Mouse (Mus musculus): Measurements from ENCODE around the gene Tyk2. TPM values are rescaled to one million over a fixed set of nuclear protein-coding genes. Genes with fewer than 3 reads are reported as not detected.

The Tyk2 gene
- 11.5 and 13.8 TPM in 2 replicates for polyA plus RNA-seq (2014; fragmentation: Nextera tagmentation; extraction: Ambion mirVana)

DNA sequence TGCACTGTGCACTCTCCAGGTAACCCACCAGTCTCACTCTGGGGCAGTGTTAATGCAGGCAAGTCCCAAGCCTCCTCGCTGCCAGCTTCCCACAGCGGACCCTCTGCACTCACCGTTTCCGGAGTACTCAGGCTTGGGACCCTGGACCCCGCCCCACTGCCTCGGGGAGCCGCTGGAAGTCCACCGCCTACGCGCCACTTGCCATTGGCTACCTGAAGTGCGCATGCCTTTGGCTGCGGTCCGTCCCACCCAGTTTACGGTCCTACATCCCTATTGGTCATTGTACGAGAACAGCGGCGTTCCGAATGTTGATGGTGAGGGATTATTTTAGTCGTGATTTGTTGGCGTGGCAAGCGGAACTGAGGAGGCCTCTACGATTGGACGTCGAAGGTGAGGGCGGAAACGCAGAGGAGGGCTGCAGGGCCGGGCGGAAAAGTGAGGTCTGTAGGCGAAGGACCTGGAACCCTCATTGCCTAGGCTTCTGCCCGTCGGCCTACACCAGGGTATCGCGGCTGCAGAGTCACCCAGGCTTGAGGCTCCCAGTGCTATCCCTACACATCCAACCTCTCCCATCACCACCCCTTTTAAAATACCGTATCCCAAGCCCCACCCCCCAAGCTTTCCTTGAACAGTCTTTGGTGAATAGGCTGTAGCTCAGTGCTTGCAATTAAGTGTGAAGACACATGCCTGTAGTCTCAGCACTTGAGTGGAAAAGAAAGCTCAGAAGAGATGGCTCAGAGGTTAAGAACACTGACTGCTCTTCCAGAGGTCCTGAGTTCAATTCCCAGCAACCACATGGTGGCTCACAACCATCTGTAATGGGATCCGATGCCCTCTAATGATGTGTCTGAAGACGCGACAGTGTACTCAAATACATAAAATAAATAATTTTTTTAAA, at the start of gene Tyk2:
Tyk2 (minus strand) TSS at position 185 of the 898 bp plus-strand sequence.
- 6% methylated on average over 37 of the region's 37 CpGs for WGBS
- H3K4me2 ChIP-seq, result peak within 1 kb of the TSS; percentile 80
- no peaks in the 10 kb centered on the region for H3K9me3 ChIP-seq (ENCODE audit: control insufficient read depth, low read length)
- peak within 1 kb of the TSS; percentile 28; the same call in 1 of the 2 replicates for H3K27ac ChIP-seq (ENCODE audit: low read depth, low read length)
- peak within 1 kb of the TSS; percentile 58 for H3K4me3 ChIP-seq (ENCODE audit: low read depth, low read length)
- H3K36me3 ChIP-seq (ENCODE audit: control insufficient read depth, insufficient read depth, low read length), result no peaks in the 10 kb centered on the region
- DNase-seq (ENCODE audit: low spot score) (peak; percentile 86), ATAC-seq (replicated peaks; ENCODE audit: low FRiP score) (peak; percentile 95)
- peaks cover 9% of the 10 kb centered on the region for H3K4me1 ChIP-seq (replicated peaks; ENCODE audit: control insufficient read depth, insufficient read depth, low read length)
- peak within 1 kb of the TSS; percentile 66 for H3K9ac ChIP-seq (ENCODE audit: low read depth, low read length)
- H3K27me3 ChIP-seq (replicated peaks; ENCODE audit: control insufficient read depth, insufficient read depth, low read length), result no peaks in the 10 kb centered on the region

DNA sequence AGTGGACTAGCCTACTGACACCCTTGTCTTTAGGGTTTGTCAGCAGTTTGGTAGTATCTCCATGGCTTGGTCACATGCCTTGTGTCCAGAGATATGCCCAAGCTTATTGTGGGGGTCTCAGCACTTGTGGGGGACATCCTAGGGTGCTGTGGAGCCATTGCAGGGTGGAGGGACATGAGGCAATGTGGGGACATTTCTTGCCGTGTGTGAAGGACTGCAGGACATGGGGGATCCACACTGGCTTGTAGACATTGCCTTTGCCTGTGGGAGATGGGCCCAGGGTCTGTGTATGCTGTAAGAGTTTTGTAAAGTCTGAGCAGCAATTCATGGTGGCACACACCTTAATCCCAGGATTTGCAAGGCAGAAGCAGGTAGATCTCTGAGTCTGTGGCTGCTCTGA, 49.8 kb upstream of the Tyk2 start:
- Histone ChIP-seq H3K9ac (ENCODE audit: low read depth, low read length) (0 out of 2 replicates have a peak overlapping the region, but pooled peaks have one; percentile 6), H3K4me3 (ENCODE audit: low read depth, low read length) (no peak overlapping the region; the same call in 1 of the 2 replicates), H3K36me3 (ENCODE audit: control insufficient read depth, insufficient read depth, low read length) (no peaks in the 10 kb centered on the region), H3K4me1 (replicated peaks; ENCODE audit: control insufficient read depth, insufficient read depth, low read length) (peaks cover 39% of the 10 kb centered on the region), H3K27ac (ENCODE audit: low read depth, low read length) (no peak overlapping the region), H3K27me3 (replicated peaks; ENCODE audit: control insufficient read depth, insufficient read depth, low read length) (no peaks in the 10 kb centered on the region), H3K9me3 (ENCODE audit: control insufficient read depth, low read length) (no peaks in the 10 kb centered on the region), H3K4me2 (no peak overlapping the region; the same call in 1 of the 2 replicates)
- ATAC-seq (replicated peaks; ENCODE audit: low FRiP score), result no peak
- no peak for DNase-seq (ENCODE audit: low spot score)
- WGBS, result 33% methylated on average over 1 of the region's 1 CpGs

DNA sequence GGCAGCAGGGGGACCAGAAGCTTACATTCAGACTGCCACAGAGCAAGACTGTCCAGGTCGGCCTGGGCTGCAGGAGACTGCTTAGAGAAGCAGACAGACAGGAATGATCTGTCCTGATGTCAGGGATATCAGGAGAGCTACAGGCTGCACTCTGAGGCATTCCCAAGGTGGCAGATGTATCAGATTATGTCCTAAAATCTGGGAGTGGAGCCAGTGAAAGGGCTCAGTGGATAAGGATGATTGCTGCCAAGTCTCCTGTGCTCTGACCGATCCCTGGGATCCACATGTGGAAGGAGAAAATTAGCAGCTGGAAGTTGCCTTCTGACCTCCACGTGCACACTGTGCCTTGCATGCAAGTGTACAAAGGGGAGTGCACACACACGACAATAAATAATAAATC, 49.4 kb upstream of the Tyk2 start:
- no peak for DNase-seq (ENCODE audit: low spot score)
- no peaks in the 10 kb centered on the region for H3K36me3 ChIP-seq (ENCODE audit: control insufficient read depth, insufficient read depth, low read length)
- H3K4me2 ChIP-seq, result no peak overlapping the region
- 0 out of 2 replicates have a peak overlapping the region, but pooled peaks have one; percentile 6 for H3K9ac ChIP-seq (ENCODE audit: low read depth, low read length)
- no peak overlapping the region for H3K4me3 ChIP-seq (ENCODE audit: low read depth, low read length)
- 76% methylated on average over 4 of the region's 4 CpGs for WGBS
- H3K27me3 ChIP-seq (replicated peaks; ENCODE audit: control insufficient read depth, insufficient read depth, low read length), result no peaks in the 10 kb centered on the region
- H3K4me1 ChIP-seq (replicated peaks; ENCODE audit: control insufficient read depth, insufficient read depth, low read length), result peaks cover 35% of the 10 kb centered on the region
- H3K27ac ChIP-seq (ENCODE audit: low read depth, low read length), result no peak overlapping the region
- H3K9me3 ChIP-seq (ENCODE audit: control insufficient read depth, low read length), result no peaks in the 10 kb centered on the region
- no peak for ATAC-seq (replicated peaks; ENCODE audit: low FRiP score)

DNA sequence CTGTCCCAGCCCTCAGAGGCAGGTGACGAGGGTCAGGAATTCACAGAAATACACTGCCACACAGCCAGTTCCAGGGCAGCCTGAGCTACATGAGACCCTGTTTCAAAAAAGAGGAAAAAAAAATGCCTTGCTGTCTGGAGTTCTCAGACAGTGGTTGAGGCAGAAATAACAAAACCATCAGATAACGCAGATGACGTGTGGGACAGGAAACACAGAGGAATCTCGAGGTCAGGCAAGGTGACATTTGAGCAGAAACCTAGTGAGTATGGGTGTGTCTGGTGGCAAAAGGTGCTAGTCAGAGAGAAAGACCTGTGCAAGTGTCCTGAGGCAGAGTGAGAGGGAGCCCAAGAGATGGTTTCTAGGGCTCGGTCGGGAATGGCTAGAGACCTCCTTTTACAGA, 41.3 kb upstream of the Tyk2 start:
- DNase-seq (ENCODE audit: low spot score), result no peak
- no peak for ATAC-seq (replicated peaks; ENCODE audit: low FRiP score)
- Histone ChIP-seq H3K4me3 (ENCODE audit: low read depth, low read length) (no peak overlapping the region), H3K4me1 (replicated peaks; ENCODE audit: control insufficient read depth, insufficient read depth, low read length) (peaks cover 15% of the 10 kb centered on the region), H3K9ac (ENCODE audit: low read depth, low read length) (no peak overlapping the region), H3K4me2 (no peak overlapping the region), H3K9me3 (ENCODE audit: control insufficient read depth, low read length) (no peaks in the 10 kb centered on the region), H3K27ac (ENCODE audit: low read depth, low read length) (no peak overlapping the region), H3K27me3 (replicated peaks; ENCODE audit: control insufficient read depth, insufficient read depth, low read length) (no peaks in the 10 kb centered on the region), H3K36me3 (ENCODE audit: control insufficient read depth, insufficient read depth, low read length) (no peaks in the 10 kb centered on the region)
- WGBS, result 61% methylated on average over 6 of the region's 6 CpGs

DNA sequence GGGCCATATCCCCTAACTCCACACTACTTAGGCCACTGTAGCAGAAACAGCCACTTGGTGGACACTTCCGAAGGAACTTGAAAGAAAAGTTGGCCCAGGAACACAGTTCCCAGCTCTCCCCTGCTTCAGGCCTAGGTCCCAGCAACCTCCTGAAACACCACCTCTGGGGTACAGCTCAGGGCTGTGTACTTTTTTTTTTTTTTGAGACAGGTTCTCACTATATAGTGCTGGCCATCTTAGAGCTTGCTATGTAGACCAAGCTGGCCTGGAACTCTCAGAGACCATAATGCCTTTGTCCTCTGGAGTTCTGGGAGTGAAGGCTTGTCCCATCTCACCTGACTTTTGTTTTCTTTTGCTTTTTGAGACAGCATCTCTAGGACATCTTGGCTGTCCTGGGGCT, 38.1 kb upstream of the Tyk2 start:
- Histone ChIP-seq H3K27me3 (replicated peaks; ENCODE audit: control insufficient read depth, insufficient read depth, low read length) (peaks cover 29% of the 10 kb centered on the region), H3K9me3 (ENCODE audit: control insufficient read depth, low read length) (no peaks in the 10 kb centered on the region), H3K4me1 (replicated peaks; ENCODE audit: control insufficient read depth, insufficient read depth, low read length) (peaks cover 44% of the 10 kb centered on the region), H3K36me3 (ENCODE audit: control insufficient read depth, insufficient read depth, low read length) (no peaks in the 10 kb centered on the region), H3K4me2 (peak overlapping the region; percentile 97), H3K27ac (ENCODE audit: low read depth, low read length) (peak overlapping the region; percentile 76), H3K9ac (ENCODE audit: low read depth, low read length) (peak overlapping the region; percentile 57), H3K4me3 (ENCODE audit: low read depth, low read length) (no peak overlapping the region; the same call in 1 of the 2 replicates)
- ATAC-seq (replicated peaks; ENCODE audit: low FRiP score) (no peak), DNase-seq (ENCODE audit: low spot score) (no peak)
- WGBS, result 47% methylated on average over 1 of the region's 1 CpGs

DNA sequence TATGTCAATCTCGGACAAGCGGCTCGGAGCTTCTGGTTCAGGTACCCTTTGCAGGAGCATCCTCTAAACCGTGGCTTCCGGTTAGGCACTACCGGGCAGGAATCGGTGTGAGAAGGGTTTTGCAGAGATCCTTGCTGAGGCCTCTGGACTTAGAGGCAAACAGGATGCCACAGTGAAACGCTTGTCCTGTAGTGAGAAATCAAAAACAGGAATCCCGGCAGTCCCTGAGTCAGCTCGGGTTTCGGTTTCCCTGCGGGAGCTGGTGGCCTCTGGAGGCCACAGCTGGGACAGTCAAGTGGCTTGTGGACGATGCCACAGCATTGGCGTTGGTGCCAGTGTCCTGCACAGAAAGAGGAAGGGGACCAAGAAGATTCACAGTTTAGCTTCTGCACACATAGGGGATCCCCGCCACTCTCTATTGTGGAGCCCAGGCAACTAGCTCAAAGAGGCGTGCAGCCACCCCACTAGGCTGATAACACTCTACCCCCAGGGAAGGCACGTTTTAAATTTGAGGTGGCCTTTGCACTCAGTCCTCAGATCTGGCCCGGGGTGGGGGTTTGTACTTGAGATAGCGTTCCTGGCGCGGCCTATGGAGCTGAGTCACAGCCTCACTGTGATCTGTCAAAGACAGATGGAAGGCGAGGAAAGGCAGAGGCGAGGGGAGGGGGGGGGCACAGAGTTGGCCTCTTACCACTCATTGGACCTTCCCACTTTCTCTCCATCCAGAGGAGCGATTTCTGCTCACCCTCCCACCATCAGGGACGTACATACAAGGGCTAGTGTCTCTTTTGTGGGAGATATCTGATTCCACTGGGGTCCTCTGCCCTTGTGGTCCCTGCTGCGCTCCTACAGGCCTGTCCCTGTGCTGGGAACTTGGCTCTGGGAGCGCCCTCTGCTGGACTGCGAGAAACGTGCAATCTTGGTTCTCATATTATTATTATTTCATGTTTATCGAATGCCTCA, 37.4 kb upstream of the Tyk2 start:
- H3K4me1 ChIP-seq (replicated peaks; ENCODE audit: control insufficient read depth, insufficient read depth, low read length), result peaks cover 48% of the 10 kb centered on the region
- ATAC-seq (replicated peaks; ENCODE audit: low FRiP score) (peak; percentile 85), DNase-seq (ENCODE audit: low spot score) (peak; percentile 83)

DNA sequence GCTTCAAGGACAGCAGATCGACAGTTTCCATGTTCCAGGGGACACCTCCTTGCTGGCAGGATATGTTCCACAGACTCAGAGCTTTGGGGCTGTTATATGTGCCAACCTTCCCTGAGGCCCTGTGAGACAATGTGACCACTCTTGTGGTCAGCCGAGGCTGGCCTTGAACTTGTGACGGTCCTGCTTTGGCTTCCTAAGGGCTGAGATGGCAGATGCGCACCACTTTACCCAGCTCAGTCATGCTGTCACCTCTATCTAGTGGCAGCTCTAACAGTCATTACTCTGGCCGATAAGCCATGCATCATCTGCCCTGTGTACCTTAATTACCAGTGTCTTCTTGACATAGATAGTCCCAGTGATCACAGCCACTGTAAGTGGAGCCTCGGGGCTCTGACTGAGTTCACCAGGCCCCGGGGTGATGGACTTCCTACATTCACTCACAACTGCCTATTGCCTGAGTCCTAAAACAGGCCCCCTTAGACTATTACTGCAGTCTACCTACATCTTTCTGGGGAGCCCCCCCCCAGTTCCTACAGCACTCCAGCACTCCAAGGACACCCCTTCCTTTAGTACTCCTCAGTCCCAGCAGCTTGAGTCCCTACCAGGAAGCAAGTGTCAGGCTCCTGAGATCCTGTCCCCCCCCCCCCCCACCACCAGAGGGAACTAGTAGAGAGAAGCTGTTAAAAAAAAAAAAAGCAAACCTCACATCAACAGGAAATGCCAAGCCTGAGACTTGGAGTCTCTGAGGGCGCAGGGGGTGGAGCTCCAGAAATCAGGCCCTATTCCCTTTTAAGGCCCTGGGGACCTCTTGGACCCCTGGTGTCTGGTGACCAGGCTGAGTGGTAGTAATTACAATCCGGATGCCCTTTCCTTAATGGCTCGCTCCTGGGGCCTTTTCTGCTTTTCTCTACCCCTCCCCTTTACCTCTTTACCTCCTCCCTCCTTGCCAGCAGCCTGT, 36.4 kb upstream of the Tyk2 start:
- Histone ChIP-seq H3K27ac (ENCODE audit: low read depth, low read length) (peak overlapping the region; percentile 76), H3K4me3 (ENCODE audit: low read depth, low read length) (peak overlapping the region; percentile 38), H3K9me3 (ENCODE audit: control insufficient read depth, low read length) (no peaks in the 10 kb centered on the region), H3K9ac (ENCODE audit: low read depth, low read length) (peak overlapping the region; percentile 57), H3K4me2 (peak overlapping the region; percentile 97), H3K36me3 (ENCODE audit: control insufficient read depth, insufficient read depth, low read length) (no peaks in the 10 kb centered on the region), H3K27me3 (replicated peaks; ENCODE audit: control insufficient read depth, insufficient read depth, low read length) (peaks cover 44% of the 10 kb centered on the region), H3K4me1 (replicated peaks; ENCODE audit: control insufficient read depth, insufficient read depth, low read length) (peaks cover 48% of the 10 kb centered on the region)
- 44% methylated on average over 10 of the region's 10 CpGs for WGBS
- DNase-seq (ENCODE audit: low spot score), result peak; percentile 58
- ATAC-seq (replicated peaks; ENCODE audit: low FRiP score), result peak; percentile 41; the same call in 1 of the 2 replicates

More for the DNA sequence above, 37.4 kb upstream of the Tyk2 start:
- no peaks in the 10 kb centered on the region for H3K9me3 ChIP-seq (ENCODE audit: control insufficient read depth, low read length)
- peak overlapping the region; percentile 57 for H3K9ac ChIP-seq (ENCODE audit: low read depth, low read length)
- peak overlapping the region; percentile 97 for H3K4me2 ChIP-seq
- peak overlapping the region; percentile 76 for H3K27ac ChIP-seq (ENCODE audit: low read depth, low read length)
- peaks cover 36% of the 10 kb centered on the region for H3K27me3 ChIP-seq (replicated peaks; ENCODE audit: control insufficient read depth, insufficient read depth, low read length)
- WGBS, result 7% methylated on average over 30 of the region's 30 CpGs
- H3K4me3 ChIP-seq (ENCODE audit: low read depth, low read length), result peak overlapping the region; percentile 38
- no peaks in the 10 kb centered on the region for H3K36me3 ChIP-seq (ENCODE audit: control insufficient read depth, insufficient read depth, low read length)

All from liver, embryonic 11.5 days (tissue).